Mouse (Mus musculus) lung, postnatal 4 days (tissue): ENCODE results near the gene Gm12695.
A peak's percentile ranks its signal among the peaks of the same experiment; 100 is the strongest.

Experiments used
- DNase-seq, 2 experiments: peaks; one replicate each; pipeline ENCODE4 v3.0.0; 2021

Gm12695 gene

GRCm38 (mm10) chr4:96697511-96698217 lies 87.3 kb downstream of the Gm12695 start:
- DNase-seq: peak; percentile 22 to 47

GRCm38 (mm10) chr4:96696614-96697360 lies 88.2 kb downstream of the Gm12695 start:
- peak; percentile 50 to 59 for DNase-seq

- DNase-seq: no peak
Measured at GRCm38 (mm10) chr4:96687358-96687803, 97.6 kb downstream of the Gm12695 start.

- DNase-seq: no peak
Measured at GRCm38 (mm10) chr4:96683474-96683873, 101.5 kb downstream of the Gm12695 start.

- DNase-seq: no peak
Measured at GRCm38 (mm10) chr4:96680966-96681365, 104.0 kb downstream of the Gm12695 start.

- no peak for DNase-seq
Measured at GRCm38 (mm10) chr4:96680233-96680632, 104.8 kb downstream of the Gm12695 start.
